Mouse (Mus musculus) thymus, postnatal 14 days (tissue): ENCODE results near the gene A3galt2.

Source experiments
- DNase-seq: peaks from one replicate; pipeline ENCODE4 v3.0.0; 2021

Gene A3galt2

DNA sequence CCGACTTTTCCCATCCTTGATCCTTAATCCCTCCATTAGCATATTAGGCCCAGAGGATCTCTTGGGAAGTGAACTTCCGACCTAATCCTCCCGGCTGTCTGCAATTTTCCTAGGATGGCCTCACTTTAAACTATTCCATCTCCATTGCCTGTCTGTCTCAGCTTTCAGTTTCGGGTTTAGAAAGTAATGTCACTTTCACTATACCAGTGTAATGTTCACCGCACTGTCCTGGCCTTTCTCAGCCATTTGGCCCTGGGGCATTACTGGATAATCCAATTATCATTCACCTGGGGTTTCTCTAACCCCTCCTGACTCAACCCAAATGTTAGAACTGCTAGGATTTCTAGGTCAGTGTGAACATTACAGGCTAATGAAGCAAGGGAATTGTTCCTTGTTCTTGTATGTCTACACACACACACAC is 26.7 kb upstream of the A3galt2 start:
- DNase-seq: peak; percentile 4

DNA sequence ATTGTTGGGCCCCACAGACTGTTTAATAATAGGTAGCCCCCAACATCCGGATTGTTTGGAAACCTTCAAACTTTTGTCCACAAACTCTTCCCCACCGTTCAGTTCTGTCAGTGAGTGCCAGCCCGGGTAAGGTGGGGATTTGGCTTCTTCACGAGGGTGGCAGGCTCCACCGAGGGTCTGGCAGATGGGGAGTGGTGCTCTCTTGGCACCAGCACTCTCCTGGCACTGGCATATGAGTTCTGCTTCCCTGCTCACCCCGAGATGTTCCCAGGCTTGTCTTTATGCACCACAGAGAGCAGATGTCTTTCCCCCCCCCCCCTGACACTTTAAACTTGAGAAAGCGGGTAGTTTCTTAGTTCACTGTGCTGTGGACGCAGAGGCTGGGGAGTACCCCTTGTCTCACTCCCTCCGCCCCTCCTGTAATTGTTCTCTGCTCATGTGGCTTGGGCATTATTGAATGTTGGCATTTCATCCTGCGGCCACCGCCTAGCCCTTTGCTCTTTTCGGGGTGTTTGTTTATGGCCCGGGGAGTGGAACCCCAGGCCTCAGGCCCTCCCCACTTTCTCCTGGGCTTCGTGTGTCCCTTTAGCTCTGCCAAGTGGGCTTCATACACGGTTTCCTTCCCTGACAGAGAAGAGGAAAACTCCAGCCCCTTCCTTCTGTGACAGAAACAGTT is 26.0 kb upstream of the A3galt2 start:
- peak; percentile 11 for DNase-seq

DNA sequence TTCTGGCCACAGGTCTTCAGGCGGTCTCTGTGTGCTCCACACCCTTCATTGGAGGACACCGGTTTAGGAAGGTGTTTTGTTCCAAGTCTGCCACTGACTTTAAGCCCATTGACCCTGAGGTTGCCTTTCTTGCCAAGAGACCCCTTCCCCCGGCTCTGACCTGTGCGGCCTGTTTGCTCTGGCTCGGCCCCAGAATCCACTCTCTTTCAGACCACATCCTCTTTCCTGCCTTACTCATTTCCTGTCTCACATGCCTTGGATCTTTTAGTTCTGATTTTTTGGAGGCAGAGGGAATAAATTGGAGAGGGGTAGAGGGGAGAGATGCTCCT is 25.5 kb upstream of the A3galt2 start:
- DNase-seq: peak; percentile 30

DNA sequence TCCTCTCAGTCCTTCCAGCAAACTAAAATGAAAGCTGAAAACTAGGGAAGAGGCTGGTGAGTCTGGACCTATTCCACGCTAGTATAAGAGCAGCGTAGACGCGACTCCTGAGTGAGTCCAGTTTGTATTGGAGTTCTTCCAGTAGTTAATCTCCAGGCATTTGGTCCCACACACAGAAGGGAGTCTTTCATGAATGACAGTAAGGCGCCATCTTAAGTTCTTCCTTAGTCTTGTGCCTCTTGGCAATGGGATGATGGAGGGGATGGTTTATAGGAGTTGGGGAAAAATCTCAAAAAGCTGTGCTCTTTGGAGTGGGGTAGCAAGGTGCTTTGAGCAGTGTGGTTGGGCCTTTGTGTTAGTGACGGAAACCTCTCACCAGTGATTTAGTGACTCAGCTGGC is 24.9 kb upstream of the A3galt2 start:
- DNase-seq: no peak

DNA sequence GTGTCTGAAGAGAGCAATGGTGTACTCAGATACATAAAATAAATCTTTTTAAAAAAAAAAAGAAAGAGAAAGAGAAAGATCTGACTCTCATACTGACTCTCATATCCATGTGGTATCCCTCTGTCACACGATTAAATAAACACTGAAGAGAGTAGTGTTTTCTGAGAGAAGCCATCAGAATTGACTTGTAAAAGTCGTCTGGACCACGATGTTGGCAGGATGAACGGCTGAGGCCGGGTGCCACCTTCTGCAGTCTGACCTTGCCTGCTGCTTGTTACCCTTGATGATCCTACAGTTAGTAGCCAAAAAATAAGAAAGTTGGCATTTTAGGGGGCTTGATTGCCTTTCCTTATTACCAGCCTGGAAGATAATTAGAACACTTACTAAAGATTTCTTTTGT is 22.4 kb upstream of the A3galt2 start:
- no peak for DNase-seq

DNA sequence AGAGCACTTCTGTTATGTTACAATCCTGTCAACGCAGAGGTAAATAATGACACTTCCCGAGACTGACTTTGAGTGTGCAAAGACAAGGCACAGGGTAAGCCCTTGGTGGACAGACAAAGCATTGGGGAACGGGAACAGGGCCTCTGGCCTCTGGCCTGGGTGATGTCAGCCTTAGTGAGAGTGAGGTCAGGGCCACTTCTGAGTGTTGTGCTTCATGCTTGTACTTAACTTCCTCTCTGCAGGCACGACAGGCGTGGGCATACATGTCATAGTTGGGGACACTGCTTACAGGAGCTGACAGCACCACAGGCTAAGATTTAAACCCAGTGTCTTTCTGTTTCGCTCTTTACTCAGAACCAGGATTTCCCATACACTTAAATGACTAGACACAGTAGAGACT is 21.7 kb upstream of the A3galt2 start:
- DNase-seq: no peak

DNA sequence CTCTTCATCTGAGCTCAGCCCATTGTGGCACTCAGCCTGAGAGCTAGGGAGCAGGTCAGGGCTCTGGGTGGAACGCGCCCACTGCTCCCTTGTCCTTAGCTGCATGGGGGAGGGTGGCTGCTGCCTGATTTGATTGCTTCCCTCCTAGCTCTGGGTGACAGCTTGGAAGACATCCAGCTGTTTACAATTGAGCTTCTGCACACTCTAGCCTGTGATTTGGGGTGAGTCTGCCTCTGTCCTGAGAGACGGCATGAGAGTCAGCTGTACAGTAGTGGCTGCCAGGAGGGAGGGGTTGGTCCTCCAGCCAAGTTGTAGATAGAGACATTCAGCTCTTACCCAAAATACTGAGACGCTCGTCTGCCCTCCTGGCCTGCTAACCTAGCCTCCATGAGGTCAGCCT is 20.9 kb upstream of the A3galt2 start:
- no peak for DNase-seq

DNA sequence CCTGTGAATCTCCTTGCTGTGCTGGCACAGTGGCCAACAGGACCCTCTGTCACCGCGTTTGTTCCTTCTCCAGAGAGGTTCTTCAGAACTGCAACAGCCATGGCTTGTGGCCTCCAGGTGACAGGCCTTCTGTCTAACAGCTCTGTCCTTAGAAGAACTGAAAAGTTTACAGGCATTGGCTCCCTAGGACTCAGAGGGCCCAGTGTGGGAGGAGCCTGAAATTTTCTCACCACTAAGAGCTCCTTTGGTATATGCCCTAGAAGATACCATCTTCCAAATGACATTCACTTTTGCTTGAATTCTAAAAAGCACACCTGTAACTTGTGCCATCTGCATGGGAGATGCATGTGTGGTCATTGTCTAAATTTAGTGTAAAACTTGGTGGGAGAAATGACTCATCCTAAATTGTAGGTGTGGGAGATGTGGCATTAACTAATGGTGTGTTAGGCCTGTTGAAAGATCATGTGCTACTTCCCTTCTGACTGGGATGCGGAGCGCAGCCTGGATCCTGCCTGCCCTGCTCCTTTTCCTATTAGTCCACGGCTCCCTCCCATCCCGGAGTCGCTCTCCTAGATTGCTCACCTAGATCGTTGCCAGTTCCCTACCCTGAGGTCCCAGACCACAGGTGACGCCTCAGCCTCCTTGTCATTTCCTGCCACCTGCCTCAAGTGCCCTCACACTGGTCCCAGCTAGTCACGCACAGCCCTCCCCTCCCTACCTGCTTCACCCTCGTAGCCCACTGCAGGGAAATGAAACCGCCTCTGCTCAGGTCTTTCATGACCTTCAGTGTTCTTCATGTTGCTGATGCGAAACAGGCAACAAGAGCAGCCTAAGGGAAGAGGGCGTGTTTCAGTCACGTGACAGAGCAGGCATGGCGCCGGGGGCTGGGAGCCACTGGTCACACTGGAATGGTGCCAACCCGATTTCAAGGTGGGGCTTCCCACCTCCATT is 20.2 kb upstream of the A3galt2 start:
- peak; percentile 74 for DNase-seq

DNA sequence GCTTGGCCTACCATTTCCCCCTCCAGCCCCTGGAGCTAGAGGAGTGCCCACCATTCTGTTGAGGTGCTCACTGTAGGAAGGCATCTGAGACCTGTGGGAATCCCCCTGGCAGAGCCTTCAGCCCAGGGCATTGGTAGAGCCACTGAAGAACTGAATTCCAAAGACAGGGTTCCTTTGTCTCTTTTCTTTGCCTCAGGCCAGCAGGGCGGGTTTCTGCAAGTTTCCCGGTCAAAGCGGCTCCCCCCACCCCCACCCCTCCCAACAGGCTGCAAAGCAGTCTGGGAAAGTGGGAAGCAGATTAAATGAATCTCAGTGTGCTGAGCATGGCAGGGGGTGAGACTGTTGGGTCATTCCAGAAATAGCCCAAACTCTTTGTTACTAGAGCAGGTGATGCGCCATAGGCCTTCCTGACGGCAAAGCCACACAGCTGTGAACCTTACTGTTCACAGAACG is 18.0 kb upstream of the A3galt2 start:
- no peak for DNase-seq

DNA sequence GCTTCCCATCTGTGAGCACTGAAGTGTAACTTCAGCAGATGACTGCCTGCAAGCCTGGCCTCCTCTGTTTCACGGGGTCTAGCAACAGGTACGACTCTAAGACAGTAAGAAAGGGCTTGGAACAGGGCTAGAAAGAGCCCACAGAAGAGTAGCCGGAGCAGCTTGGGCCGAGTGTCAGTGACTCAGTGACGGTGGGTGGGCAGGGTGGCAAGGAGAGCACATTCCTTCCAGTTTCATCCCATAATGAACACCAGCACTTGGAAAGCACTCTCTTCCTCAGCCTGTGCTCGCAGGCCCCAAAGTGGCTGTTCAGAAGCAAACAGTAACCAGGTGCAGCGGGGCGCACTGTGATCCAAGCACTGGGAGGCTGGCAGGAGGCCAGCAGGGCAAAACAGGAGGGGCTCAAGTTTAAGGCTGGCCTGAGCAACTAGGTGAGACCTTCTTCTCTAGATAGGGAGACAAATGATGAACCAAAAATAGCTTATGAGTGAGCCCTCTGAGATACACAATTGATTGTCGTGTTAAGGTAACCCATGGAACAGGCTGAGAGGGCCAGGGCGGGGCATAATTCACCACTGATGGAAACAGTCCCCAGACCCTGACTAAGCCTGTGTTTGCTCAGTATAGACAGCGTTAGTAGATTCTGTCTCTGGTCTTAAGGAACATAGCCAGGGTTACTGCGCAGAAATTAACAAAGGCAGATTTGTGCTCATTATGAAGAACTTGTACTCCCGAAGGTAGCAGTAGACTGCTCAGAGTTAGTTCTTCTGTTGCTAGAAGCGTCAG is 17.1 kb upstream of the A3galt2 start:
- DNase-seq: no peak

DNA sequence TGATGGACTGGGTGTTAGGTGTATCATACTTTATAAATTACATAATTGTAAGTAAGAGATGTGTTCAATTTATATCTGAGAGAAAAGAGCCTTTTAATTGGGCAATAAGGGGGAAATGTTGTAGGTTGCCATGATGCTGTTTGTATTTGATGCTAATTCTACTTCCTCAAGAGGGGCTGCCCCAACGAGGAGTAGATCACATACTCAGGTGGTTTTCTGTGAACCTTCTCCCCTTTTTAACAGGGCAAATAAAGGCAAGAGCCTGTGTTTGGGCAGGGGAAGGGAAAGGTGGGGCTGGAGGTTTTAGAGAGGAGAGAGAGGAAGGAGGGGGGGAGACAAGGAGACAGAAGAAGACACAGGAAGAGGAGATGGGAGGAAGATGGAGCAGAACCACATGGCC is 14.3 kb upstream of the A3galt2 start:
- no peak for DNase-seq

DNA sequence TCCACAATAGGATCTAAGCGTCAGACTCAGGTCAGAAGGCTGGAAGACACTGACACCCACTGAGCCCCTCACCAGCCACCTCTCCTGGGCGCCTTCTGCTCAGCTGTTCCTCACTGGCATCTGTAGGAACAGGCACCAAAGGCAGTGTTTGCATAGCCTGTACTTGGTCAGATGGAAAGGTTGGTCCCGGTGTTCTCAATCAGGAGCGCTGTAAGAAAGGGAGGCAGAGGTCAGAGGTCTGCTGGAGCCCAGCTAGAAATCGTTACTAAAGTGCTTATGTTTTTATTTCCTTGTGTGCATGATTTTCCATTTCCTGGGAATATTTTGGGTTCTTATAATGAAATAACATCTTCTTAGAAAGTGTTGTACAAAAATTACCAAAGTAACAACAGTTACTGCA is 13.3 kb upstream of the A3galt2 start:
- DNase-seq: no peak

DNA sequence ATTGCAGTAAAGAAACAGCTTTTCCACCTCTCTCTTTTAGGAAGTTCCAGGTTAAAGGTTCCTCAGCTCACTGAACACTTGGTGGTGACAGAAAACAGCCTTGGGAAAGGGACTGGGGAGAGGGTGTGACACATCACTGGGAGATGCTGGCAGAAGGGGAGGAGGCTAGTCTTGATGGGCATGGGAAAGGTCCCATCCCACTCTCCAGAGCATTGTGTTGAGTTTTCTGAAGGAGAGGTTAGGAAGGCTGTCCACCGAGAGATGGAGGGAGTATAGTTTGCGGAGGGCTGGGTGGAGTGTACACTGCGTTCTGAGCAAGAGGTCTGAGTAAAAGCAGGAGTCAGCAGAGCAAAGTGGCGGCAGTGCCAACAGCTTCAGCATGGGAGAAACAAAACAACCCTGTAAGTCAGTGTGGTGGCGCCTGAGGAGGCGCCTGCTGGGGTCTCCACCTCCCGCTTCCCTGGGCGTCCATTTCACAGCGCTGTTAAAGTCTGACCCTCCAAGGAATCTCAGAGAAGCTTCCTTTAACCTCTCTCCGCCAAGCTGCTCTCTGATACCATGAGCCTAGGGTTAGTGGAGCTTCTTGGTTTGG is 12.7 kb upstream of the A3galt2 start:
- no peak for DNase-seq

DNA sequence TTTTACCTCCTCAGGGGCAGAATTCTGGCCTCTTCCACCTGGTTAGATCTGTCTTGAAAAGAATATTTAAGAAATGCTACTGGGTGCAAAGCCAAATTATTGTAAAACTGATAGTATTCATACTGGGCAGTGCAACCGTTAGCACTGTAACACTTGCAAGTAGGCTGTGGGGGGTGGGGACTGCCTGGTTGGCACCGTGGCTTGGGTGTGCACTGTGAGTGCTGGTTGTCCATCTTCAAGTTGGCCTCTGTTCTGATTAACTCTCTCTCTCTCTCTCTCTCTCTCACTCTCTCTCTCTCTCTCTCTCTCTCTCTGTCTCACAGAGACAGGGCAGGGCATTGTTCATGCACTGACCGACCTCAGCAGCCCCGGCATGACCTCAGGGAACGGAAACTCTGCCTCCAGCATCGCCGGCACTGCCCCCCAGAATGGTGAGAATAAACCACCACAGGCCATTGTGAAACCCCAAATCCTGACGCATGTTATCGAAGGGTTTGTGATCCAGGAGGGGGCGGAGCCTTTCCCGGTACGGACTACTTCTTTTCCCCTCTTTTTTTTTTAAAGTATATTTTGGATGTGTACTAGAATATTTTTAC is 12.0 kb upstream of the A3galt2 start:
- no peak for DNase-seq

DNA sequence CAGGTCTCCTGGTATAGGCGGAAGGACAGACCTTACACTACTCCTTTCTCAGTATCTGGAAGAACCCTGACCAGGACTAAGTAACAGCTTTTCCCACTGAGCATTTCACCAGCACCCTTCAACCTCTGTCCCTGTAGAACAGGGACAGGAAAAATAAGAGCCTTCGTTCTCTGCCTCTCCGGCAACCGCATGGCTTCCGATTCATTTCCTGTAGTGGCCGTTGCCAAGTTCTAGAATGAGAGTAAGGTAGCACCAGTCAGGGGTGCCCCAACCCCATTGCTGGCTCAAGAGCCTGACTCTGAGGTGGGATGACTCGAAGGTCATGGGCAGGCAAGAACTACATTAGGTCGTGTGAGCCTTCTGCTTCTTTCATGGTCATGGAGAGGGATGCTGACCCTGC is 10.0 kb upstream of the A3galt2 start:
- no peak for DNase-seq

DNA sequence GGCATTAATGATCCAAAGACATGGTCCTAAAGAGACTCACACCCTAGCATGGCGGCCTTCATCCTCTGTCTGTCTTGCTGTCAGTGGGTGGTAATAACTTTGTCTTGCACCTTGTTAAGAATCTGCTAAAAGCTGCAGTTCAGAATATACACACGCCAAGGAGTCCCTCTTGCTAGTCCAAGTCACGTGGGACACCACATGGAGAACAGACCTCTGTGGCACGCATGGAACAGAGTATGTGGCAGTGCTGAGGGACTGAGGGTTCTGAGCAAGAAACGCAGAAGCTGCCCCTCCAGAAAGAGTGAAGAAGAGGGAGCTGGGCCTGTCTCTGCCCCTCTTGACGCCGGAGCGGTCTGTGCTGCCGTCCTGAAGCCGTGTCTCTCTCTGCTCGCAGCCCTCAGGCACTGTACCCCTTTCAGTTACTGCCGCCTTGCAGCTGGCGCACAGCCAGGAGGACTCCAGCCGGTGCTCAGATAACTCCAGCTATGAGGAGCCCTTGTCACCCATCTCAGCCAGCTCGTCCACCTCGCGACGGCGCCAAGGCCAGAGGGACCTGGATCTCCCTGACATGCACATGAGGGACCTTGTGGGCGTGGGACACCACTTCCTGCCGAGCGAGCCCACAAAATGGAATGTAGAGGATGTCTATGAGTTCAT is 7.4 kb upstream of the A3galt2 start:
- no peak for DNase-seq

DNA sequence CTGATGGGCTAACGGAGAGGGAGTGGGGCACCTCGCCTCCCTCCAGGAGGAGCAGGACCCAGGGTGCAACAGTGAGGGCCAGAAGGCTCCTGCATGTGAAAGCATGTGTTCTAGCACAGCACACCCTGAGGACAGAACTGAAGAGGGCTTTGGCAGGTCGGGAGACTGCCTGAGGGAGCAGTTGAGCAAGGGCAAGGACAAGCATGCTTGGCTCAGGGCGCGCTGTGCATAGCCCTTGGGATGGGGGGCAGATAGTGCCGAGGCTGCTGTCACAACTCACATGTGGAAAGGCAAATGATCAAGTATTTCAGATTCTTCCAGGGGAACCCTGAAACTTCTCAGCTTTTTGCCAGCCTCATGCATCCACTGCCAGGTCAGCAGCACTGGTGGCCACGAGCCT is 6.9 kb upstream of the A3galt2 start:
- no peak for DNase-seq

DNA sequence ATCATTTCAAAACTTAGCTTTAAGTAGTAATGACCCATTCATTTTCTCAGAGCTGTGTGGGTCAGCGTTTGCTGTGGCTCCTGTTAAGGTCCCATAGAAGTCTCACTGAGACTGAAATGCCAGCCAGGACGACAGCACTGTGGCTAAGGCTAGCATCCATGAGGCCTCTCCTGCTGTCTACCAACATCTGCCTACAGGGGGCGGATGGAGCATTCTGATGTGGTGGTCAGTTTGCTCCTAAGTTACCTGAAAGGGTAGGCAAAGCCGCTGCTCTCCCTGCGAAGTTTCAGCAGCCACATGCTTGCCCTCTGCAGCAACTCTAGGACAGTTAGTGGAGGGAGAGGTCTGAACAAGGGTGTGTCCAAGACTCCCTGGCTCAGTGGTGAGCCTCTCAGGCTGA is 4.2 kb upstream of the A3galt2 start:
- DNase-seq: no peak

DNA sequence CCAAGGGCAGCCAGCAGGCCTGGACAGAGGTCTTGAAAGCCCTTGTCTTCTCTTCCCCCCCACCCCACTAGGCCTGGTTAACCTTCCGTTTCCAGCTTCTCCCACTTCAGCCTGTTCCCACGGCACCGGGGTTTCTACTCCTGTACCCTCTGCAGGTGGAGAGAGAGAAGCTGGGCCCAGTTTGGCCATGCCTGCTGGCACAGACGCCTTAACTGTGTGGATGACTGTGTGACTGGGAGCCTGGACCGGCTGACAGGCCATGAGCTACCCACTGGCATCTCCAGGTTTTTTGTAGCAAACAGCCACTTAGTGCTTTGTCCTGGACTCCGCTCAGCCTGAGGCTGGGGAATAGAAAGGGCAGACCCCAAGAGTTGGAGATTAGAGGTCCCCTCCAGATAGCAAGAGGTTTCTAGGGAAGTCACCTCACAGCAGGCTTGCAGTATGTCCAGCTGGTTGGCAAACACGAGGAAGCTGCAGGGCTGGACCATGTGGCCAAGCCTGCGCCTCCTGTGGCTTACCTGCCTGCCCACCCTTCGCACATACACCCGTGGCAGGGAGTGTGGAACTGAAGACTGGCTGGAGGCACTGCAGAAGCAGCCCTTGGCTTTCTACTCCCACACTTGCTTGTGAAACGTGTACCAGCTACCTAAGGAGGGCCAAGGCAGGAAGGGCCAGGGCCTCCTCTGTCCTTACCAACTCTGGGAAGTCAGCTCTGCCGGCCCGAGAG is 3.0 kb upstream of the A3galt2 start:
- no peak for DNase-seq

DNA sequence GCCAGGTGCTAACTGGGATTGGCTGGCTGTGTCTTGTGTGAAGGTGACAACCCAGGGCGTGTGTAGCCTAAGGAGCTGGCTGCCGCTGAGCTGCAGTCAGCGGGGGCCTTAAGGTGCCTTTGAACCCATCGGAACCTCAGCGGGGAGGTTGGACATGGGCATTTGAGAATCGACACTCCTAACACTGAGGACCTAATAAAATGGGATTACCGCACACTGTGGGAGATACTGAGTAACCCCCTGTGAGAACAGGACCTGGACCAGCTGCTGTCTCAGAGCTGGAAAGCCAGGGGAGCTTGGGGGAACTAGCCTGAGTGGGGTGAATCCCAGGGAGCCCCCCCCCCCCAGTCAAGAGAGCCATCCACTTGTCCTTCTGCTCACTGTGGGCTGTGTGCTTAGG is 1.6 kb upstream of the A3galt2 start:
- DNase-seq: no peak

DNA sequence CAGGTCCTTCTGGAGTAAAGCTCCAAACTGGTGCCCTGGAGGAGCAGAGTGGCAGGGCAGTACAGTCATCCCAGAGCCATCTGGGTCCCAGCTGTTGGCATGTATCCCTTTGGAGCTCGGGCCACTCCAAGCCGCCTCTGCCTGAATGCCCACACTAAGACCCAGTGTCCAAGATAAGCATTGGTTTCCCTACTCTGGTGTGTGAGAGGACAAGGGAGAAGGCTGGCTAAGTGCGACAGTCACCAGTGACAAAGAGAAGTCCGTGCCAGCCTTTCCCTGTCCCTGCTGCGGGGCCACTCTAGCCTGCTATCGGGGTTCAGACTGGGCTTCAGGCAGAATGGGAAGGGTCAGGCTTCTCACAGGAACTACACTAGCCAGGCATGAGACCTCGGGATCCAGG is 736 bp downstream of the A3galt2 start:
- DNase-seq: no peak

DNA sequence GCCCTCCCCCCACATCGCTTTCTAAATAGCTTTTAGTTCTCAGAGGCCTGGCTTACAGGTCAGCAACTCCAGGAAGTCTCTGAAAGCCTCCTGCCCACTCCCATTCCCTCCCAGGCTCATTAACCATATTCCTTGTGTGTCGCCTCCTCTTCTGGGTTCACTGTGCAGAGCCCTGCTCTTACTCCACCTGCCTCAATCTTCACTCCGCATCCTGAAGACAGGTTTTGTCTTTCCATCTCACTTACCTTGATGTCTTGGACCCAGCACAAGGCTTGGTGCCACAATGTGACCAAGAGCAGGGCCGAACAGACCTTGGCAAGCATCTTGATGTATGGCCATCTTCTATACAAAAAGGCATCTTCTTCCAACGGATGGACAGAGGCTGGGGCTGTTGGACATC is 4.0 kb downstream of the A3galt2 start:
- no peak for DNase-seq
